Comparison of ENCODE assay signal across 35 mouse cellular contexts in the genomic region with DNA sequence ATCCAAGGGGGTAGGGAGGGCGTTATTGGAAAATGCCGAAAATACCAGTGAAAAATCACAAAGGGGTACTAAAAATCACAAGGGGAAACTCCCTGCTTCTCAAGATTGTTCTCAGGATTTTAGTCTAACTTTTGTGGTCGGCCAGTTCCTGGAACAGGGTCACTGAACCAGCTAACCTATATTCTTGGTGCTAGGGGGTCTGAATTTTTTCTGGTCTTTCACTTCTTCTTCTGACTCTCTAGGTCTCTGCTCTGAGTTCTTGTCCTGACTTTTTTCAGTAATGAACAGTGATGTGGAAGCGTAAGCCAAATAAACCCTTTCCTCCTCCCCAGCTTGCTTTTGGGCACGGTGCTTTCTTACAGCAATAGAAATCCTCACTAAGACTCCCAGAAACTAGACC.
"Had no signal": no experiment of that assay in that cellular context is flagged by ENCODE, and none has a peak within 500 bp of the region (broad histone marks: within the 10 kb centered on the region; RNA-seq: fewer than 3 reads in every experiment).

No protein-coding gene starts in this region.

- H3K27ac ChIP-seq: heart, embryonic 10.5 days; heart, embryonic 13.5 days; heart, embryonic 15.5 days; hindbrain, embryonic 10.5 days; hindbrain, embryonic 12.5 days; hindbrain, embryonic 13.5 days; hindbrain, embryonic 14.5 days; hindbrain, embryonic 15.5 days; hindbrain, postnatal 0 days; intestine, embryonic 15.5 days; kidney, embryonic 15.5 days; kidney, postnatal 0 days; layer of hippocampus, adult 2 months; left cerebral cortex, adult 2 months had no signal

- H3K4me2 ChIP-seq: heart, embryonic 11.5 days; heart, embryonic 12.5 days; heart, embryonic 13.5 days; heart, embryonic 15.5 days; hindbrain, embryonic 12.5 days; hindbrain, embryonic 13.5 days; hindbrain, embryonic 14.5 days; hindbrain, embryonic 15.5 days; intestine, embryonic 15.5 days; kidney, embryonic 15.5 days had no signal

- H3K4me1 ChIP-seq: heart, embryonic 10.5 days; heart, embryonic 12.5 days; heart, embryonic 13.5 days; heart, embryonic 15.5 days; hindbrain, embryonic 10.5 days; hindbrain, embryonic 12.5 days; hindbrain, embryonic 13.5 days; hindbrain, embryonic 15.5 days; intestine, embryonic 15.5 days; kidney, embryonic 15.5 days had no signal

- H3K9me3 ChIP-seq: heart, embryonic 10.5 days; heart, embryonic 15.5 days; hindbrain, embryonic 12.5 days; hindbrain, embryonic 13.5 days; hindbrain, embryonic 15.5 days; intestine, embryonic 15.5 days had no signal

- H3K4me3 ChIP-seq: heart, embryonic 10.5 days; heart, embryonic 12.5 days; heart, embryonic 13.5 days; heart, embryonic 15.5 days; hindbrain, embryonic 10.5 days; hindbrain, embryonic 12.5 days; hindbrain, embryonic 13.5 days; hindbrain, embryonic 15.5 days; intestine, embryonic 15.5 days; kidney, embryonic 15.5 days; layer of hippocampus, adult 2 months; left cerebral cortex, adult 2 months had no signal

- ATAC-seq: hindbrain, embryonic 16.5 days; hindbrain, postnatal 0 days; inflammation-experienced regulatory T-cells, adult 6 months; intestine, embryonic 15.5 days; intestine, embryonic 16.5 days; intestine, postnatal 0 days had no signal

- H3K36me3 ChIP-seq: heart, embryonic 10.5 days; heart, embryonic 12.5 days; heart, embryonic 13.5 days; heart, embryonic 15.5 days; hindbrain, embryonic 10.5 days; hindbrain, embryonic 12.5 days; hindbrain, embryonic 13.5 days; hindbrain, embryonic 15.5 days; intestine, embryonic 15.5 days; kidney, embryonic 15.5 days had no signal

- DNase-seq: heart, postnatal 10 days; heart, postnatal 14 days; heart, postnatal 36 days; heart, postnatal 4 days; kidney, adult 11 months; kidney, adult 18-20 months; kidney, adult 2 months; kidney, adult 8-10 months; kidney, postnatal 10 days; kidney, postnatal 14 days; kidney, postnatal 25 days; kidney, postnatal 36 days; kidney, postnatal 4 days; layer of hippocampus, adult 9-11 months; layer of hippocampus, postnatal 36 days had no signal

- H3K27me3 ChIP-seq: heart, embryonic 12.5 days; heart, embryonic 13.5 days; heart, embryonic 15.5 days; hindbrain, embryonic 12.5 days; hindbrain, embryonic 13.5 days; hindbrain, embryonic 15.5 days; intestine, embryonic 15.5 days; kidney, embryonic 15.5 days had no signal

- H3K9ac ChIP-seq: heart, embryonic 12.5 days; heart, embryonic 13.5 days; heart, embryonic 15.5 days; hindbrain, embryonic 12.5 days; hindbrain, embryonic 13.5 days; hindbrain, embryonic 14.5 days; hindbrain, embryonic 15.5 days; intestine, embryonic 15.5 days; kidney, embryonic 15.5 days had no signal
